Mouse (Mus musculus): Measurements from ENCODE around the gene Ror1. TPM values are rescaled to one million over a fixed set of nuclear protein-coding genes. Genes with fewer than 3 reads are reported as not detected.

Ror1 gene
- polyA plus RNA-seq (2012; rRNA removed) = 0.18 and 0.19 TPM in 2 replicates

GRCm38 (mm10) chr4:100095685-100096595, at the start of gene Ror1:
Gene Ror1 (plus strand): TSS chr4:100095791.

GRCm38 (mm10) chr4:100478592-100479321, 383.2 kb downstream of the Ror1 start, which contains the start of gene Ube2u:
Gene Ube2u (plus strand): TSS chr4:100478849.

Other genes starting within 250 kb of the Ror1 start
- gene Pgm1, start 166.4 kb upstream of the Ror1 start, polyA plus RNA-seq (2012; rRNA removed) = 149 and 154 TPM in 2 replicates
- gene Itgb3bp, start 166.0 kb upstream of the Ror1 start, polyA plus RNA-seq (2012; rRNA removed) = 2.3 and 3.1 TPM in 2 replicates

Measured in liver, embryonic 18 days (tissue).